Mouse (Mus musculus): ENCODE data around the gene Mcf2l. TPM values are rescaled to one million over a fixed set of nuclear protein-coding genes. Genes with fewer than 3 reads are reported as not detected.

Gene Mcf2l
- polyA plus RNA-seq, 1 experiment from 2014 or later, result 120 TPM

DNA sequence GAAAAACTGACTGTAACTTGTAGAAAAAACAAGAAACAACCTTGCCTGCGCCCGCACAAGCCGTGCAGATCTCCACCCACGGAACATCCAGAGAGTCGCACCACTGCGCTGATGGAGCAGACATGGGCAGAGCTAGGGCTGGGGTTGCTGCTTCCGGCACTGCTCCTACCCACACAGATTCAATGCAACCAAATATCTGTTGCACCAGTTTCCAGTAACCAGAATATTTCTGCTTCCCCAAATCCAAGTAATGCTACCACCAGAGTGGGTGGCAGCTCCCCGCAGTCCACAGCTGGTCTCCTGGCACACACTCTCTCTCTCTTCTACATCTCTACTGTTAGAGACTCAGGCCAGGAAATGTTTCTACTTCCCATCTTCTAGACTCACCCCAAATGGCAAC lies 148.2 kb downstream of the Mcf2l start:
- H3K4me1 ChIP-seq, result no peaks in the 10 kb centered on the region

DNA sequence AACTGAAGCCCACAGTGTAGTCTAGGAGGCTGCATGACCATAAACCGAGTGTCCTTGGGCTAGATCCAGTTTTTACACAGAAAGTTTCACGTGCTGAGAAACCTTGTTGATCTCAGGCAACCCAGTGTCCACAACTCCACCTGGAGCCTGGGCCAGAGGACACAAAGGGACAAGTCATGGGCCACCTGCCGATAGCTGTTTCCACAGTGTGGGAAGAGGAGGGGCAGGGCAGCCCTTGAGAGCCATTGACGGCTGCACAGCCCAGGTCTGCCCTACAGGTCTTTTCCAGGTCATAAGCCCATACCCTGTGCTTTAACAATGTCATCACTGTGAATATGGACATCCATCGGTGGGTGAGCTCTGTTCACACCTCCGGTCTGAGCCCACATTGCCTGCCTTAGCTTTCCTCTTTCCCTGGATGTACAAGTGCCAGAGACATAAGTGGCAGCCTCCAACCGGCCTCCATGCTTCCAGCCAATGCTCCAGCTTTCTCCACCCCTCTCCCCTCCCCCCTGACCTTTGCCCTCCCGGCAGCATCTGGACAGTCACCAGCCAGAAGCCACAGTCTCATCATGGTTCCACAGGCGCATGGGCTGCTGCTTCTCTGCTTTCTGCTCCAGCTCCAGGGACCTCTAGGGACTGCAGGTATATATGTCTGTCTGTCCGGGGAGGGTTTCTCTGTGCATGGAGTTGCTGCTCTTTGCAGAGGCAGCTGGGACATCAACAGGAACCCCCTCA lies 152.1 kb downstream of the Mcf2l start, which contains the start of gene F7:
Gene F7, plus strand, starts transcription at position 548 of the 738 bp plus-strand sequence.
- Histone ChIP-seq H3K27ac (replicated peaks) (no peak within 1 kb of the TSS), H3K9me3 (replicated peaks) (no peaks in the 10 kb centered on the region), H3K36me3 (peaks cover 10% of the 10 kb centered on the region), H3K4me3 (replicated peaks) (no peak within 1 kb of the TSS), H3K4me2 (no peak within 1 kb of the TSS), H3K27me3 (replicated peaks) (no peaks in the 10 kb centered on the region), H3K4me1 (no peaks in the 10 kb centered on the region), H3K9ac (replicated peaks) (no peak within 1 kb of the TSS)
- 67% methylated on average over 10 of the region's 10 CpGs for WGBS
- no peak for ATAC-seq (ENCODE audit: low FRiP score)

More for the DNA sequence above, 148.2 kb downstream of the Mcf2l start:
- Histone ChIP-seq H3K9ac (replicated peaks) (no peak overlapping the region), H3K4me3 (replicated peaks) (no peak overlapping the region), H3K27ac (replicated peaks) (no peak overlapping the region), H3K36me3 (peaks cover 45% of the 10 kb centered on the region), H3K9me3 (replicated peaks) (no peaks in the 10 kb centered on the region), H3K4me2 (no peak overlapping the region), H3K27me3 (replicated peaks) (no peaks in the 10 kb centered on the region)
- 96% methylated on average over 8 of the region's 8 CpGs for WGBS
- ATAC-seq (ENCODE audit: low FRiP score), result no peak

DNA sequence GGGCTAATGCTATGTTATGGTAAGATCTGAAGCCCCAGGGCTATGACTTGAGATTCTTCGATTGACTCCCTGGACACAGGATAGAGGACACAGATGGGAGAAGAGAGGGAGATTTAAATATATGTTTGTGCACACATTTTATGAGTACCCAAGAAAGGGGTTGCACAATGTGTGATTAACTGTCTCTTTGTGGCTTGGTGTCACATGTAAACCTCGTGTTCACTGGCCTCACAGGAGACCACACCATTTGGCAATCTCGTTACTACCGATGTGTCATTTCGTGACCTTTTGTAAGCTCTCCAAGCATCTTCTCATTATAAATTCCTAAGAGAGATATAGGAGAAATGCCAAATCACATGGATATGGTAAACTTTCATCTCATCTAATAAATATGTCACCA lies 154.0 kb downstream of the Mcf2l start:
- Histone ChIP-seq H3K36me3 (no peaks in the 10 kb centered on the region), H3K27ac (replicated peaks) (no peak overlapping the region), H3K27me3 (replicated peaks) (no peaks in the 10 kb centered on the region), H3K4me3 (replicated peaks) (no peak overlapping the region), H3K4me2 (no peak overlapping the region), H3K4me1 (no peaks in the 10 kb centered on the region), H3K9ac (replicated peaks) (no peak overlapping the region), H3K9me3 (replicated peaks) (no peaks in the 10 kb centered on the region)
- ATAC-seq (ENCODE audit: low FRiP score), result no peak
- WGBS, result 90% methylated on average over 5 of the region's 5 CpGs

DNA sequence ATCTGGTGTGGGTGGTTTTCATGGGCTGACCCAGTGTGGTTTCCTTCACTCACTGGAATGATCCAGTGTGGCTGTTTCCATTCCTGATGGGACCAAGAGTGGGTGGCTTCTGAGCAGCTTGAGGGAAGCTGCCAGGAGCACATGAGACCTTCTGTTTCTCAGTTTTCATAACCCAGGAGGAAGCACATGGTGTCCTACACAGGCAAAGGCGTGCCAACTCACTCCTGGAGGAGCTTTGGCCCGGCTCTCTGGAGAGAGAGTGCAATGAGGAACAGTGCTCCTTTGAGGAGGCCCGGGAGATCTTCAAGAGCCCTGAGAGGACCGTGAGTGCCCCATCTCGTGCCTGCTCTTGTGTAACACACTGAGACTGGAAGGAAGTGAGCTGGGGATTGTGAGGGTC lies 154.9 kb downstream of the Mcf2l start:
- Histone ChIP-seq H3K27me3 (replicated peaks) (no peaks in the 10 kb centered on the region), H3K4me2 (no peak overlapping the region), H3K4me3 (replicated peaks) (no peak overlapping the region), H3K9ac (replicated peaks) (no peak overlapping the region), H3K9me3 (replicated peaks) (no peaks in the 10 kb centered on the region), H3K4me1 (no peaks in the 10 kb centered on the region), H3K27ac (replicated peaks) (no peak overlapping the region), H3K36me3 (no peaks in the 10 kb centered on the region)
- 78% methylated on average over 5 of the region's 5 CpGs for WGBS
- ATAC-seq (ENCODE audit: low FRiP score), result no peak

DNA sequence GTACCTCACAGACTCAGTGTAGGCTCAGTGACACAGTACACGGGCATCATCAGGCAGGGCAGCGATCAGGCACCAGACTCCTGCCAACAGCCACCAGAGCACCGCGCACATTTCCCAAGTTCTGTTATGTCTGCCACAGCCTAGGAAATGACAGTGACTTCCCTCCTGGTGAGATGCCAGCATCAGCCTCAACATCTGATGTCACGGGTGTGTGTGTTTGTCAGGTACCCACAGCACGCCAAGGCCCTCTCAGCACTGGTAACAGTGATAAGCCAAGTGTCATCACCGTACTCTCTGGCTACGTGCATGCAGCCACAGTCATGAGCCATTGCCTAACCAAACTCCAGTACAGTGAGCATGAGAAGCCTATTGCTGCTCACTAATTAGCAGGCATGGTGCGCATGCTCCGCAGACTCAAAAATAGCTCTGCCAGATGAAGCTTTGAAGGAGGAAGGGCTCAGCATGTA lies 162.8 kb downstream of the Mcf2l start:
- no peaks in the 10 kb centered on the region for H3K9me3 ChIP-seq (replicated peaks)
- no peaks in the 10 kb centered on the region for H3K4me1 ChIP-seq
- no peak for ATAC-seq (ENCODE audit: low FRiP score)
- H3K36me3 ChIP-seq, result no peaks in the 10 kb centered on the region
- no peak overlapping the region for H3K27ac ChIP-seq (replicated peaks)
- no peaks in the 10 kb centered on the region for H3K27me3 ChIP-seq (replicated peaks)
- H3K4me2 ChIP-seq, result no peak overlapping the region
- WGBS, result 94% methylated on average over 10 of the region's 10 CpGs
- H3K4me3 ChIP-seq (replicated peaks), result no peak overlapping the region
- no peak overlapping the region for H3K9ac ChIP-seq (replicated peaks)

- H3K4me3 ChIP-seq (replicated peaks), result no peak within 1 kb of the TSS
- no peaks in the 10 kb centered on the region for H3K4me1 ChIP-seq
- no peak within 1 kb of the TSS for H3K4me2 ChIP-seq
- no peaks in the 10 kb centered on the region for H3K27me3 ChIP-seq (replicated peaks)
- 78% methylated on average over 7 of the region's 7 CpGs for WGBS
- ATAC-seq (ENCODE audit: low FRiP score), result no peak
- no peak within 1 kb of the TSS for H3K27ac ChIP-seq (replicated peaks)
- H3K9me3 ChIP-seq (replicated peaks), result no peaks in the 10 kb centered on the region
- H3K36me3 ChIP-seq, result no peaks in the 10 kb centered on the region
- H3K9ac ChIP-seq (replicated peaks), result no peak within 1 kb of the TSS
Measured at GRCm38 (mm10) chr8:13037015-13037414, 163.4 kb downstream of the Mcf2l start, which contains the start of gene F10. Gene F10, plus strand, starts transcription at chr8:13037308.

DNA sequence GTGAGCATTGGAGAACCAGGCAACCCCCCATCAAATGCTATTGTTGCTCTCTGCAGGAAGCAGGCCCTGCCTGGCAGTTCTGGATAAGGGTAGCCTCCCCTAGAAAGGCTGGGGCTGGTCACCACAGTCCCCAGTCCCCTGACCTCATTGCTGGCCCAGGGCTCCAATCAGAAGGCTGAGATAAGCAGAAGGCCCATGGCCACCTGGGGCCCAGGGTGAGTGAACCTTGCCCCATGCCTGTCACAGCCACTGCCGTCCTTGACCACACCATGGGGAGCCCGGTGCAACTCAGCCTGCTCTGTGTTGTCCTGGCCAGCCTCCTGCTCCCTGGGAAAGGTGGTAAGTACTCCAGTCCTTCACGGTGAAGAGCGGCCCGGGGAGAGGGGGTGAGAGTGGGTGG lies 164.0 kb downstream of the Mcf2l start:
- no peaks in the 10 kb centered on the region for H3K36me3 ChIP-seq
- WGBS, result 62% methylated on average over 5 of the region's 5 CpGs
- H3K4me2 ChIP-seq, result no peak overlapping the region
- no peak overlapping the region for H3K4me3 ChIP-seq (replicated peaks)
- H3K9ac ChIP-seq (replicated peaks), result no peak overlapping the region
- H3K4me1 ChIP-seq, result no peaks in the 10 kb centered on the region
- no peaks in the 10 kb centered on the region for H3K27me3 ChIP-seq (replicated peaks)
- H3K27ac ChIP-seq (replicated peaks), result no peak overlapping the region
- H3K9me3 ChIP-seq (replicated peaks), result no peaks in the 10 kb centered on the region
- ATAC-seq (ENCODE audit: low FRiP score), result no peak

DNA sequence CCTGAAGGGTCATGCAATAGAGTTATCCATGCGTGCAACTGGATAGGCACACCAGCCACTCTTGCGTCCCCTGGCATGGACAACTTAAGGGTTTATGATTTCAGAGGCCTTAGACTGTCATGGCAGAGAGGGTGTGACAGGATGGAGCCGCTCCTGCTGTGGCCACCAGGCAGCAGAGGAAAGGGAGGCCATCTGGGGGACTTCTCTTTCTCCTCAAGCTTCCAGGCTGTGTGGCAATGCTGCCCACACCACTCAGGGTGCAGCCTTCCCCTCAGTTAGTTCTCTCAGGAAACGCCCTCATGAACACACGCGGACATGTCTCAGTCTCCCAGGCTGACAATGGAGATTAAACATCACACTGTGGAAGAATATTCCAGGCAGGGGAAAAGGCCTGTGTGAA lies 165.4 kb downstream of the Mcf2l start:
- Histone ChIP-seq H3K9ac (replicated peaks) (no peak overlapping the region), H3K36me3 (no peaks in the 10 kb centered on the region), H3K27me3 (replicated peaks) (no peaks in the 10 kb centered on the region), H3K4me3 (replicated peaks) (no peak overlapping the region), H3K4me1 (no peaks in the 10 kb centered on the region), H3K27ac (replicated peaks) (no peak overlapping the region), H3K9me3 (replicated peaks) (no peaks in the 10 kb centered on the region), H3K4me2 (no peak overlapping the region)
- 86% methylated on average over 6 of the region's 6 CpGs for WGBS
- ATAC-seq (ENCODE audit: low FRiP score), result no peak

- Histone ChIP-seq H3K27me3 (replicated peaks) (no peaks in the 10 kb centered on the region), H3K9ac (replicated peaks) (no peak overlapping the region), H3K36me3 (no peaks in the 10 kb centered on the region), H3K4me1 (no peaks in the 10 kb centered on the region), H3K4me3 (replicated peaks) (no peak overlapping the region), H3K27ac (replicated peaks) (no peak overlapping the region), H3K9me3 (replicated peaks) (no peaks in the 10 kb centered on the region), H3K4me2 (no peak overlapping the region)
- 87% methylated on average over 4 of the region's 4 CpGs for WGBS
- no peak for ATAC-seq (ENCODE audit: low FRiP score)
Measured at GRCm38 (mm10) chr8:13041459-13041858, 167.9 kb downstream of the Mcf2l start.

- Histone ChIP-seq H3K27ac (replicated peaks) (no peak overlapping the region), H3K4me3 (replicated peaks) (no peak overlapping the region), H3K27me3 (replicated peaks) (no peaks in the 10 kb centered on the region), H3K4me2 (no peak overlapping the region), H3K9ac (replicated peaks) (no peak overlapping the region), H3K4me1 (no peaks in the 10 kb centered on the region), H3K9me3 (replicated peaks) (no peaks in the 10 kb centered on the region; the same call in 1 of the 2 replicates), H3K36me3 (no peaks in the 10 kb centered on the region)
- ATAC-seq (ENCODE audit: low FRiP score), result no peak
- 55% methylated on average over 5 of the region's 5 CpGs for WGBS
Measured at GRCm38 (mm10) chr8:13047652-13048051, 174.0 kb downstream of the Mcf2l start.

GRCm38 (mm10) chr8:13050550-13050949 lies 176.9 kb downstream of the Mcf2l start:
- Histone ChIP-seq H3K4me3 (replicated peaks) (no peak overlapping the region), H3K27ac (replicated peaks) (no peak overlapping the region), H3K27me3 (replicated peaks) (no peaks in the 10 kb centered on the region), H3K4me2 (no peak overlapping the region), H3K9ac (replicated peaks) (no peak overlapping the region), H3K9me3 (replicated peaks) (no peaks in the 10 kb centered on the region; the same call in 1 of the 2 replicates), H3K36me3 (no peaks in the 10 kb centered on the region), H3K4me1 (no peaks in the 10 kb centered on the region)
- ATAC-seq (ENCODE audit: low FRiP score), result no peak
- WGBS, result 83% methylated on average over 10 of the region's 10 CpGs

- ATAC-seq (ENCODE audit: low FRiP score), result no peak
- no peak overlapping the region for H3K9ac ChIP-seq (replicated peaks)
- no peaks in the 10 kb centered on the region for H3K4me1 ChIP-seq
- no peak overlapping the region for H3K27ac ChIP-seq (replicated peaks)
- H3K36me3 ChIP-seq, result no peaks in the 10 kb centered on the region
- H3K27me3 ChIP-seq (replicated peaks), result no peaks in the 10 kb centered on the region
- no peak overlapping the region for H3K4me3 ChIP-seq (replicated peaks)
- WGBS, result 88% methylated on average over 4 of the region's 4 CpGs
- no peaks in the 10 kb centered on the region for H3K9me3 ChIP-seq (replicated peaks)
- H3K4me2 ChIP-seq, result no peak overlapping the region
Measured at GRCm38 (mm10) chr8:13057351-13057750, 183.7 kb downstream of the Mcf2l start.
